Mouse (Mus musculus) ES-E14 (cell line): ENCODE measurements around the gene Isg20.
A peak's percentile ranks its signal among the peaks of the same experiment; 100 is the strongest.

Experiments
- CHD2 ChIP-seq: IDR thresholded peaks from 2 replicates; pipeline ENCODE4 v1.6.1; 2014; ENCODE audit warnings: mild to moderate bottlenecking, low read depth, low read length, inconsistent platforms
- MAFK ChIP-seq: IDR thresholded peaks from 2 replicates; pipeline ENCODE4 v1.6.1; 2014; ENCODE audit warnings: mild to moderate bottlenecking, low read depth, low read length, inconsistent platforms; ENCODE audit not compliant: insufficient read depth
- ZC3H11A ChIP-seq: IDR thresholded peaks from 2 replicates; pipeline ENCODE4 v1.6.1; 2012; ENCODE audit warnings: low read depth, mild to moderate bottlenecking, inconsistent platforms, low read length, borderline replicate concordance

- peak; percentile 69; the same call in 1 of the 2 replicates for TF ChIP-seq CHD2
- no peak for TF ChIP-seq ZC3H11A
- TF ChIP-seq MAFK, result no peak
These were observed 2.0 kb upstream of the Isg20 start for GRCm38 (mm10) chr7:78911209-78911608.
